Mouse (Mus musculus) thymus, adult 2 months (tissue): ENCODE measurements at regions not wholly inside any gene's neighbourhood (a gene's known extent, or its start where the extent isn't known, plus 50 kb on each side); places are given as distances from the start of the nearest gene placed in this dataset.

Experiments used
- DNase-seq: peaks from one replicate; pipeline ENCODE4 v3.0.0; 2021
- H3K27ac ChIP-seq: fragments of 200-500 bp; 2 replicates; pipeline ENCODE4 v1.5.1; 2012; ENCODE audit warnings: low read length, control low read depth; ENCODE audit not compliant: control insufficient read depth, insufficient read depth
- H3K27me3 ChIP-seq: fragments of 200-500 bp; 2 replicates; pipeline ENCODE4 v1.6.1; 2012; ENCODE audit warnings: mild to moderate bottlenecking, low read length, moderate library complexity, mixed read lengths; ENCODE audit not compliant: control insufficient read depth, insufficient read depth
- H3K36me3 ChIP-seq: fragments of 200-500 bp; 2 replicates; pipeline ENCODE4 v1.6.1; 2012; ENCODE audit warnings: mild to moderate bottlenecking, low read length, moderate library complexity; ENCODE audit not compliant: control insufficient read depth, insufficient read depth
- H3K4me1 ChIP-seq: fragments of 200-500 bp; replicated peaks from 2 replicates; pipeline ENCODE4 v1.6.1; 2012; ENCODE audit warnings: low read length; ENCODE audit not compliant: control insufficient read depth, insufficient read depth
- H3K4me3 ChIP-seq: fragments of 200-500 bp; 2 replicates; pipeline ENCODE4 v1.5.1; 2012; ENCODE audit warnings: mild to moderate bottlenecking, low read length, control low read depth, moderate library complexity; ENCODE audit not compliant: control insufficient read depth, insufficient read depth
- CTCF ChIP-seq: fragments of 200-500 bp; IDR thresholded peaks from 2 replicates; pipeline ENCODE4 v1.5.1; 2012; ENCODE audit warnings: mild to moderate bottlenecking, control low read depth, low read length, moderate library complexity, borderline replicate concordance; ENCODE audit not compliant: control insufficient read depth, poor library complexity, insufficient read depth; ENCODE audit errors: extremely low read depth
- POLR2A ChIP-seq: fragments of 200-500 bp; IDR thresholded peaks from 2 replicates; pipeline ENCODE4 v1.6.1; 2012; ENCODE audit warnings: mild to moderate bottlenecking, low read length, control low read depth, moderate library complexity; ENCODE audit not compliant: control insufficient read depth, poor library complexity, insufficient read depth; ENCODE audit errors: extremely low read depth
- WGBS: fragments of 180-500 bp; shearing (Covaris S2); methylation state at CpG from one replicate; pipeline ENCODE4 v1.1.7; 2018; 5-methylcytosine and 5-hydroxymethylcytosine counted together

DNA sequence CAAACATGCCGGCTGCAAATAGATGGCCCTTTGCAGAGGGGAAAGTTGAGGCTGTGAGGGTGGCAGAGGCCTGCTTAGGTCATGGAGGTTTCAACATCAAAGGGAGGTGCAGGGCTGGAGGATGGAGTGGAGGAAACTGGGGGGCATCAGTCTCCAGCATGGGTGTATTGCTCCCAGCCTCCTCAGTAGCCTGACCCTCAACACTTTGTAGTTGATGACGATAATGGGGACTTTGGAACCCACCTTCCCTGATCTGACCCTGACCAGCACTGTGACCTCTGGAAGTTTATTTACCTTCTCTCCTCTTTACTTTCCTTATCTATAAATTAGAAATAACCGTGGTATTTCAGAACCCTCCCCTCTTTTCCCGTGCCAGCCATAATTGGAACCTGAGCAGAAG is 56.2 kb downstream of the Gm26897 start:
- H3K27ac ChIP-seq: no peak overlapping the region
- H3K27me3 ChIP-seq: no peaks in the 10 kb centered on the region
- WGBS: 80% methylated on average over 4 of the region's 4 CpGs

DNA sequence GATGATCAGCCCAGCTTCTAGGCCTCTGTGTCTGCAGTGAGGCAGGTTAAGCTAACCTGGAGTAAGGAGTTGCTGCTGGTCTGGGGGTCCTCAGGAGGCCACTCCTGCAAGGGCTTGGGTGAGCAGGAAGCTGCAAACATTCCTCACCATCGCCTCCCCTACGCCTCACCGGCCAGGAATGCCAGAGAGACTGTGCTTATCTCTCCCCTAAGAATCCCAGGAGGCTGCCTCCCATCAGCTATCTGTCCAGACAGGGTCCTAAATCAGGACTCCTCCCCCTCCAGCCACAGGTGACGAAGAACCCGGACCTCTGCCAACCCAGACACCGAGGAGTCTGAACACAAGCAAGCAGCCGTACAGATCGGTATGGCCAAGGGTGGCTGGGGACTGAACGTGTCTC is 56.8 kb downstream of the Gm26897 start:
- no peak overlapping the region for H3K27ac ChIP-seq
- no peak for DNase-seq
- TF ChIP-seq POLR2A: no peak
- TF ChIP-seq CTCF: no peak
- H3K36me3 ChIP-seq: no peaks in the 10 kb centered on the region
- H3K27me3 ChIP-seq: no peaks in the 10 kb centered on the region
- no peaks in the 10 kb centered on the region for H3K4me1 ChIP-seq
- 92% methylated on average over 9 of the region's 9 CpGs for WGBS
- H3K4me3 ChIP-seq: no peak overlapping the region

More for the DNA sequence above, 56.2 kb downstream of the Gm26897 start:
- Histone ChIP-seq H3K36me3 (no peaks in the 10 kb centered on the region), H3K4me1 (no peaks in the 10 kb centered on the region), H3K4me3 (no peak overlapping the region)
- TF ChIP-seq CTCF (no peak), POLR2A (no peak)
- no peak for DNase-seq

DNA sequence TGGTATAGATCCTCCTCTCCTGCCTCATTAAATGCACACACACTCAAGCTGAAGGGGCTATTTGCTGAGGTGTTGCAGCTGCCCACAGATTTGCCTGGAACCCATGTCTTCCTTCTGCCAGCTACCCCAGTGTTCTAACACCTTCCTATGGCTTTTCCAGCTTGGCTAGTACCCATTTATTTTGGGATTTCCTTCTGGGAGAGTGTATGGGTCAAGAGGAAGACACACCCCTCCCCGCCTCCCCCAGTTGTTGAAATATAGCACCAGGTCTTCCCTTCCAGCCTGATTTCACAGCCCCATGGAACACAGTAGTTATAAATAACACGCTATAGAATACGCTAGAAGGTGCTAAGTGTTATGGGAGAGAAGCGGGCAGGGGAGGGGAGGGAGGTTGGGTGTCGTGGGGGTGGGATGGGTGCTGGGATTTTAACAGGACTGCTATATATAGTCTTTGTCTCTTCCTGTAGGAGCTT is 57.4 kb downstream of the Gm26897 start:
- 92% methylated on average over 5 of the region's 5 CpGs for WGBS
- H3K27me3 ChIP-seq: no peaks in the 10 kb centered on the region
- H3K27ac ChIP-seq: no peak overlapping the region
- H3K36me3 ChIP-seq: no peaks in the 10 kb centered on the region
- DNase-seq: no peak
- no peak overlapping the region for H3K4me3 ChIP-seq
- no peaks in the 10 kb centered on the region for H3K4me1 ChIP-seq
- no peak for TF ChIP-seq POLR2A
- no peak for TF ChIP-seq CTCF

DNA sequence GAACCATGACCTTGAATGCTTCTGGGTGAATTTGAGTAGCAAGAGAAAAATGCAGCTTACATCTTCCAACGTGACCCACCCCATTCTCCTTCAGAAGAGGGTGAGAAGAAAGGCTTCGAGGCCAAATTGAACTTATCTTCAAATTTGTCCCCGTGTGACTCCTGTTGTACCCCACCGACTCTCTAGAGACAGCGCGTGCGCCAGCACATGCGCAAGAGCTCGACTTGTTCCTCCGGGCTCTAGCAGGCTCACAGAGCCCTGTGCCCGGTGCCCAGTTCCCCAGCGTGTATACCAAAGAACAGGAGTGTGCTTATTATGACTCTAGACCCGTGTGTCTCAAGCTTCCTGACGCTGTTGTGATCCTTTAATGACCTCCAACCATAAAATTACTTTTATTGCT is 59.0 kb downstream of the Gm26897 start:
- whole genome bisulfite sequencing: 93% methylated on average over 14 of the region's 14 CpGs
- H3K36me3 ChIP-seq: no peaks in the 10 kb centered on the region

DNA sequence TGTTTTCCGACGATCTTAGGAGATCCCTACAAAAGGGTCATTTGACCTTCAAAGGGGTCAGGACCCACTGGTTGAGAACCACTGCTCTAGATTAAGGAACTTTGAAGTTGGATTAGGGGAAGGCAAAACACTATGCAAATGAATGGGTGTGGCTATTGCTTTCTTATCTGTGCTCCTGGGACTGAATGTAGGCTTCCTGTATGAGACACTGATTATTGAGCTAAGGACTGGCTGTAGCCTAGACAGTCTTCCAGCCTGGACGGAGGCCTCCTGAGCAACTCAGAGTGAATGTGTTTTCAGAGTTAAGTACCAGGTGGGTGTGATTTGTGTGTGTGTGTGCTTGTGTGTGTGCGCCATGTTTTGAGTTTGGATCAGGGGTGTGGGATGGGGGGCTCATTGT is 59.5 kb downstream of the Gm26897 start:
- no peak for TF ChIP-seq POLR2A
- no peak for TF ChIP-seq CTCF
- no peak for DNase-seq
- H3K4me1 ChIP-seq: no peaks in the 10 kb centered on the region
- no peaks in the 10 kb centered on the region for H3K36me3 ChIP-seq
- H3K4me3 ChIP-seq: no peak overlapping the region
- H3K27ac ChIP-seq: no peak overlapping the region
- H3K27me3 ChIP-seq: no peaks in the 10 kb centered on the region
- WGBS: 91% methylated on average over 4 of the region's 4 CpGs

More for the DNA sequence above, 59.0 kb downstream of the Gm26897 start:
- no peak overlapping the region for H3K27ac ChIP-seq
- no peak overlapping the region for H3K4me3 ChIP-seq
- DNase-seq: no peak
- H3K4me1 ChIP-seq: no peaks in the 10 kb centered on the region
- H3K27me3 ChIP-seq: no peaks in the 10 kb centered on the region
- TF ChIP-seq POLR2A (no peak), CTCF (no peak)

DNA sequence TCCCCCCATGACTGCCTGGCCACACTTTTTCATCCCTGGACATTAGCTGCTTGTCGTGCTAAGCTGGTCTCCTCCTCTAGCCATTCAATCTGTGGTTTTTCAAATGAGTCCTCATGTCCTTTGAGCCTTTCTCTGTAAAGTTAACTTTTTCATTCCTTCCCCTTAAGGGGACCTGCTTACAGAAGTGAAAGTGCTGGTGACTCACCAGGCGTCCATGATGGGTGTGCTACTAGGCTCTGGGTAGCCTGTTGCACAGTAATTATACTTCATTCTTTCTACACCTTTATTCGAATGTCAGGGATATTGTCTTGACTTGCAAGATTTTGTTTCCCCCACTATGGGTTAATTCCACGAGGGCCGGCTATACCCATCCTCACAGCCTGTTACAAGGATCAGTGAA is 63.2 kb downstream of the Gm26897 start:
- no peaks in the 10 kb centered on the region for H3K27me3 ChIP-seq
- no peaks in the 10 kb centered on the region for H3K4me1 ChIP-seq
- H3K4me3 ChIP-seq: no peak overlapping the region
- TF ChIP-seq POLR2A (no peak), CTCF (no peak)
- no peaks in the 10 kb centered on the region for H3K36me3 ChIP-seq
- WGBS: 77% methylated on average over 5 of the region's 5 CpGs
- DNase-seq: no peak
- no peak overlapping the region for H3K27ac ChIP-seq

DNA sequence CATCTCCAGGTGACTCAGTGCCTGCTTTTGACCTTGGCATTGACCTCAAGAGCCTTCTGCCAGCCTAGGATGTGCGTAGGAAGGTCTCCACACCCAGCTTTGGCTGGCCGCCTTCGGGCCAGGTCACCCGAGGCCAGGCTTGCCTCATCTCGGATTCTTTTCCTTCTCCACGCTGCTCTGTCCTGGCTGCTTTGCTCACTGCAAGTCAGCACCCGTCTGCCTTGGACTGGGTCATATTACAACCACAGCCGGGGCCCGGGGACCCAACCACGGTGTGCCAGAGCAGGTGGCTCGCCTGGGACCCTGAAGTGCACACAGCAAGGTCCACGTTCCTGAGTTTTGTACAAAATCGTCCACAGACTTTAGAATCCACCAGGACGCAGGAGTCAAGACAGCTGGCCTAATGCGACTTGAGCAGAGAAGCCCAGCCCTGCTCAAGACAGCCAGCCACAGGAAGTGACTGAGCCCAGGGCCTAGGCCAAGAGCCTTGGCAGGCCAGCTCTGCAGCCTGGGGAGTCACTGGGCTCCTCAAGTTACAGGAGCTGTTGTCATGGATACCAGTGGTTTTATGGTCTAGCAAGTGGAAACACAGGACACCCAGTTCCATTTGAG is 66.1 kb downstream of the Gm26897 start:
- DNase-seq: no peak
- TF ChIP-seq CTCF: no peak
- TF ChIP-seq POLR2A: no peak
- H3K27me3 ChIP-seq: no peaks in the 10 kb centered on the region
- no peaks in the 10 kb centered on the region for H3K4me1 ChIP-seq
- 27% methylated on average over 15 of the region's 15 CpGs for WGBS
- H3K36me3 ChIP-seq: no peaks in the 10 kb centered on the region
- no peak overlapping the region for H3K4me3 ChIP-seq
- H3K27ac ChIP-seq: no peak overlapping the region
